Mouse (Mus musculus) MEL (cell line): ENCODE measurements around the gene Sectm1b. TPM values are rescaled to one million over a fixed set of nuclear protein-coding genes. Genes with fewer than 3 reads are reported as not detected.
A peak's percentile ranks its signal among the peaks of the same experiment; 100 is the strongest.

ENCODE experiments used
- DNase-seq: peaks from one replicate; pipeline ENCODE4 v3.0.0; 2011; ENCODE audit warnings: low read depth, low spot score
- H3K27ac ChIP-seq: 2 replicates; pipeline ENCODE4 v1.5.1; 2012; ENCODE audit warnings: low read depth, mild to moderate bottlenecking, control low read depth, low read length, moderate library complexity; ENCODE audit not compliant: control insufficient read depth
- H3K27me3 ChIP-seq, 2 experiments: fragments of 150-350 bp in 1 of 2; sonication (generic) in 1 of 2; 2 replicates each; pipeline ENCODE4 v1.6.1; 2012; ENCODE audit warnings: low read length in 2 of 2, mild to moderate bottlenecking in 2 of 2, improper control_type of control experiment in 1 of 2, moderate library complexity in 1 of 2; ENCODE audit not compliant: insufficient read depth in 2 of 2, control insufficient read depth in 1 of 2
- H3K36me3 ChIP-seq, 2 experiments: 2 replicates each; pipeline ENCODE4 v1.6.1; 2012 to 2014; ENCODE audit warnings: low read length in 2 of 2, improper control_type of control experiment in 1 of 2, inconsistent platforms in 1 of 2, mild to moderate bottlenecking in 1 of 2; ENCODE audit not compliant: insufficient read depth in 2 of 2, control insufficient read depth in 1 of 2
- H3K4me1 ChIP-seq, 2 experiments: fragments of 150-350 bp in 1 of 2; sonication (generic) in 1 of 2; 2 replicates each; pipeline ENCODE4 v1.6.1; 2012; ENCODE audit warnings: low read length in 2 of 2, improper control_type of control experiment in 1 of 2, mild to moderate bottlenecking in 1 of 2; ENCODE audit not compliant: insufficient read depth in 2 of 2, control insufficient read depth in 1 of 2
- H3K4me3 ChIP-seq, 2 experiments: fragments of 150-350 bp in 1 of 2; sonication (generic) in 1 of 2; 2 replicates each; pipeline ENCODE4 v1.5.1; 2012; ENCODE audit warnings: low read depth in 2 of 2, low read length in 2 of 2, mild to moderate bottlenecking in 2 of 2, moderate library complexity in 2 of 2, control low read depth in 1 of 2, improper control_type of control experiment in 1 of 2; ENCODE audit not compliant: control insufficient read depth in 1 of 2, insufficient read depth in 1 of 2
- H3K79me2 ChIP-seq: 2 replicates; pipeline ENCODE4 v1.6.1; 2012; ENCODE audit warnings: mild to moderate bottlenecking, low read length, moderate library complexity; ENCODE audit not compliant: control insufficient read depth, poor library complexity, insufficient read depth
- H3K9ac ChIP-seq: 2 replicates; pipeline ENCODE4 v1.6.1; 2012; ENCODE audit warnings: low read depth, mild to moderate bottlenecking, control low read depth, low read length, moderate library complexity; ENCODE audit not compliant: control insufficient read depth, poor library complexity, severe bottlenecking
- H3K9me3 ChIP-seq: fragments of 150-350 bp; sonication (generic); replicated peaks from 2 replicates; pipeline ENCODE4 v1.6.1; 2012; ENCODE audit warnings: mild to moderate bottlenecking, low read length, improper control_type of control experiment, moderate library complexity; ENCODE audit not compliant: insufficient read depth
- CTCF ChIP-seq, 3 experiments: IDR thresholded peaks in 2 of 3; conservative IDR thresholded peaks in 1 of 3; 2 replicates each; pipeline ENCODE4 v1.5.1; 2011 to 2012; ENCODE audit warnings: low read length in 3 of 3, low read depth in 2 of 3, mild to moderate bottlenecking in 2 of 3, improper control_type of control experiment in 1 of 3, inconsistent platforms in 1 of 3, mixed read lengths in 1 of 3, moderate library complexity in 1 of 3; ENCODE audit not compliant: control insufficient read depth in 1 of 3, insufficient read depth in 1 of 3, poor library complexity in 1 of 3, severe bottlenecking in 1 of 3
- E2F4 ChIP-seq: IDR thresholded peaks from 2 replicates; pipeline ENCODE4 v1.6.1; 2011; ENCODE audit warnings: low read depth, low read length, improper control_type of control experiment, borderline replicate concordance
- EP300 ChIP-seq, 2 experiments: IDR thresholded peaks; 2 replicates each; pipeline ENCODE4 v1.6.1; 2011; ENCODE audit warnings: improper control_type of control experiment in 2 of 2, low read length in 2 of 2, low read depth in 1 of 2, mild to moderate bottlenecking in 1 of 2
- HCFC1 ChIP-seq: IDR thresholded peaks from 2 replicates; pipeline ENCODE4 v1.6.1; 2012; ENCODE audit warnings: low read depth, mild to moderate bottlenecking, inconsistent platforms, low read length, improper control_type of control experiment, moderate library complexity
- JUND ChIP-seq: IDR thresholded peaks from 2 replicates; pipeline ENCODE4 v1.6.1; 2011; ENCODE audit warnings: low read depth, mild to moderate bottlenecking, improper control_type of control experiment, low read length
- KAT2A ChIP-seq: conservative IDR thresholded peaks from 2 replicates; pipeline ENCODE4 v1.6.1; 2012; ENCODE audit warnings: low read depth, low read length, improper control_type of control experiment, inconsistent platforms
- MAFK ChIP-seq: IDR thresholded peaks from 2 replicates; pipeline ENCODE4 v1.6.1; 2011; ENCODE audit warnings: low read depth, mild to moderate bottlenecking, low read length, improper control_type of control experiment, borderline replicate concordance
- MAX ChIP-seq: IDR thresholded peaks from 2 replicates; pipeline ENCODE4 v1.6.1; 2011; ENCODE audit warnings: low read length, improper control_type of control experiment
- MAZ ChIP-seq: IDR thresholded peaks from 2 replicates; pipeline ENCODE4 v1.6.1; 2012; ENCODE audit warnings: low read depth, mild to moderate bottlenecking, inconsistent platforms, low read length, improper control_type of control experiment
- MYC ChIP-seq: IDR thresholded peaks from 2 replicates; pipeline ENCODE4 v1.6.1; 2011; ENCODE audit warnings: low read depth, mild to moderate bottlenecking, low read length, improper control_type of control experiment, moderate library complexity
- NELFE ChIP-seq: IDR thresholded peaks from 2 replicates; pipeline ENCODE4 v1.6.1; 2011; ENCODE audit warnings: low read depth, low read length, improper control_type of control experiment
- NRF1 ChIP-seq: IDR thresholded peaks from 2 replicates; pipeline ENCODE4 v1.6.1; 2014; ENCODE audit warnings: low read depth, mild to moderate bottlenecking, inconsistent platforms, low read length, improper control_type of control experiment, moderate library complexity; ENCODE audit not compliant: poor library complexity, insufficient read depth, severe bottlenecking
- POLR2A ChIP-seq, 2 experiments: IDR thresholded peaks; 2 replicates each; pipeline ENCODE4 v1.6.1; 2011 to 2012; ENCODE audit warnings: low read length in 2 of 2, mild to moderate bottlenecking in 2 of 2, control low read depth in 1 of 2, improper control_type of control experiment in 1 of 2, low read depth in 1 of 2, moderate library complexity in 1 of 2; ENCODE audit not compliant: control insufficient read depth in 1 of 2, insufficient read depth in 1 of 2, poor library complexity in 1 of 2
- RAD21 ChIP-seq: IDR thresholded peaks from 2 replicates; pipeline ENCODE4 v1.6.1; 2011; ENCODE audit warnings: mild to moderate bottlenecking, low read depth, low read length, improper control_type of control experiment
- SMC3 ChIP-seq: IDR thresholded peaks from 2 replicates; pipeline ENCODE4 v1.6.1; 2011; ENCODE audit warnings: low read depth, low read length, improper control_type of control experiment
- TAL1 ChIP-seq: IDR thresholded peaks from 2 replicates; pipeline ENCODE4 v1.6.1; 2012; ENCODE audit warnings: mild to moderate bottlenecking, inconsistent platforms, low read length, moderate library complexity, mixed read lengths
- TBP ChIP-seq: IDR thresholded peaks from 2 replicates; pipeline ENCODE4 v1.8.0; 2011; ENCODE audit warnings: low read depth, low read length, improper control_type of control experiment
- TCF12 ChIP-seq: IDR thresholded peaks from 2 replicates; pipeline ENCODE4 v1.6.1; 2014; ENCODE audit warnings: low read depth, mild to moderate bottlenecking, inconsistent platforms, low read length, improper control_type of control experiment, moderate library complexity
- ZC3H11A ChIP-seq: IDR thresholded peaks from 2 replicates; pipeline ENCODE4 v1.6.1; 2012; ENCODE audit warnings: low read depth, mild to moderate bottlenecking, inconsistent platforms, low read length, improper control_type of control experiment
- polyA plus RNA-seq, 2 experiments: library from polyadenylated mRNA; stranded (reverse) in 1 of 2; unstranded in 1 of 2; fragments of >175 nt in 1 of 2; fragments of >200 nt in 1 of 2; gene quantifications; 2 replicates each; pipeline versions ENCODE4 v1.2.1 to v1.2.4; 2012; ENCODE audit warnings: low replicate concordance in 2 of 2, low read depth in 1 of 2; ENCODE audit not compliant: insufficient read length in 2 of 2, insufficient read depth in 1 of 2, missing spikeins in 1 of 2
- total RNA-seq: library from RNA; depleted of rRNA; stranded (reverse); fragments of 300-350 nt; gene quantifications from 2 replicates; pipeline ENCODE4 v1.2.3, GENCODE M21; 2012

The Sectm1b gene
- total and polyA plus RNA-seq, 3 experiments: 0.14 TPM; not detected in 2

GRCm38 (mm10) chr11:121019501-121019900, 43.9 kb downstream of the Sectm1b start:
- Histone ChIP-seq H3K27me3 (no peaks in the 10 kb centered on the region), H3K4me1 (peaks cover 0 to 9% of the 10 kb centered on the region in 2 experiments; a peak in 2 of 4 replicates), H3K4me3 (no peak overlapping the region), H3K36me3 (no peaks in the 10 kb centered on the region; a peak in 1 of 4 replicates), H3K9ac (no peak overlapping the region), H3K9me3 (no peaks in the 10 kb centered on the region), H3K79me2 (no peaks in the 10 kb centered on the region), H3K27ac (no peak overlapping the region)
- DNase-seq: no peak
- TF ChIP-seq NELFE: no peak
- no peak for TF ChIP-seq TCF12
- no peak for TF ChIP-seq POLR2A (IDR thresholded peaks at IDR 0.05; ENCODE audit: control insufficient read depth in 1 of 2, insufficient read depth in 1 of 2, low read depth in 1 of 2, low read length in 2 of 2, poor library complexity in 1 of 2)
- no peak for TF ChIP-seq EP300 (IDR thresholded peaks at IDR 0.05; ENCODE audit: low read depth in 1 of 2, low read length in 2 of 2)
- TF ChIP-seq E2F4: no peak
- no peak for TF ChIP-seq TBP

- Histone ChIP-seq H3K9me3 (no peaks in the 10 kb centered on the region), H3K4me1 (peaks cover 0 to 3% of the 10 kb centered on the region in 2 experiments; a peak in 1 of 4 replicates), H3K4me3 (no peak overlapping the region), H3K9ac (no peak overlapping the region), H3K79me2 (no peaks in the 10 kb centered on the region), H3K27ac (no peak overlapping the region), H3K27me3 (no peaks in the 10 kb centered on the region), H3K36me3 (no peaks in the 10 kb centered on the region)
- TF ChIP-seq MAZ (no peak), CTCF (IDR thresholded peaks at IDR 0.05 in 2 of 3, conservative IDR thresholded peaks at IDR 0.05 in 1 of 3; ENCODE audit: control insufficient read depth in 1 of 3, insufficient read depth in 1 of 3, low read depth in 2 of 3, low read length in 3 of 3, poor library complexity in 1 of 3, severe bottlenecking in 1 of 3) (peak; percentile 85 to 96 (median 95)), ZC3H11A (peak; percentile 86), MYC (0 out of 2 replicates have a peak, but pooled peaks have one; percentile 26), POLR2A (IDR thresholded peaks at IDR 0.05; ENCODE audit: control insufficient read depth in 1 of 2, insufficient read depth in 1 of 2, low read depth in 1 of 2, low read length in 2 of 2, poor library complexity in 1 of 2) (no peak), KAT2A (no peak), SMC3 (peak; percentile 99), RAD21 (peak; percentile 81)
- DNase-seq: peak; percentile 82
These were observed 45.7 kb downstream of the Sectm1b start for GRCm38 (mm10) chr11:121017703-121018102.

- TF ChIP-seq JUND (no peak), NELFE (no peak), NRF1 (no peak), HCFC1 (no peak), MAFK (no peak), TAL1 (no peak), MAZ (no peak), EP300 (IDR thresholded peaks at IDR 0.05; ENCODE audit: low read depth in 1 of 2, low read length in 2 of 2) (no peak), MYC (no peak), CTCF (IDR thresholded peaks at IDR 0.05 in 2 of 3, conservative IDR thresholded peaks at IDR 0.05 in 1 of 3; ENCODE audit: control insufficient read depth in 1 of 3, insufficient read depth in 1 of 3, low read depth in 2 of 3, low read length in 3 of 3, poor library complexity in 1 of 3, severe bottlenecking in 1 of 3) (no peak), MAX (no peak), KAT2A (no peak)
- no peaks in the 10 kb centered on the region for H3K9me3 ChIP-seq
- H3K36me3 ChIP-seq: no peaks in the 10 kb centered on the region
- no peak overlapping the region for H3K27ac ChIP-seq
- no peak for DNase-seq
- no peak overlapping the region for H3K4me3 ChIP-seq
- no peaks in the 10 kb centered on the region for H3K27me3 ChIP-seq
- H3K9ac ChIP-seq: no peak overlapping the region
- H3K79me2 ChIP-seq: no peaks in the 10 kb centered on the region
- peaks cover 0 to 3% of the 10 kb centered on the region in 2 experiments; a peak in 1 of 4 replicates for H3K4me1 ChIP-seq
These were observed 47.9 kb downstream of the Sectm1b start for GRCm38 (mm10) chr11:121015472-121015871.
